In genomic region chr4:64034724-64035123, GRCm38 (mm10) we compare ENCODE assay signal across 15 mouse cellular contexts.
"Had no signal": no experiment of that assay in that cellular context is flagged by ENCODE, and none has a peak within 500 bp of the region (broad histone marks: within the 10 kb centered on the region; RNA-seq: fewer than 3 reads in every experiment).

No protein-coding gene starts in this region.

- H3K4me2 ChIP-seq: liver, embryonic 13.5 days; midbrain, embryonic 12.5 days; midbrain, embryonic 15.5 days; neural tube, embryonic 12.5 days; neural tube, embryonic 15.5 days; stomach, embryonic 15.5 days had no signal

- DNase-seq: kidney, adult 9 months; kidney, postnatal 36 days; layer of hippocampus, postnatal 36 days; liver, embryonic 13.5 days; lung, adult 2 months; right cerebral cortex, postnatal 25 days; spleen, adult 18-20 months; thymus, postnatal 25 days had no signal

- H3K27ac ChIP-seq: left cerebral cortex, adult 2 months; liver, embryonic 13.5 days; macrophage; midbrain, embryonic 12.5 days; midbrain, embryonic 15.5 days; neural tube, embryonic 12.5 days; neural tube, embryonic 15.5 days; stomach, embryonic 15.5 days had no signal

- H3K36me3 ChIP-seq: liver, embryonic 13.5 days; midbrain, embryonic 12.5 days; midbrain, embryonic 15.5 days; neural tube, embryonic 12.5 days; neural tube, embryonic 15.5 days; stomach, embryonic 15.5 days had no signal

- H3K9me3 ChIP-seq: liver, embryonic 13.5 days; midbrain, embryonic 12.5 days; midbrain, embryonic 15.5 days; neural tube, embryonic 12.5 days; neural tube, embryonic 15.5 days; stomach, embryonic 15.5 days had no signal

- H3K4me1 ChIP-seq: liver, embryonic 13.5 days; midbrain, embryonic 12.5 days; midbrain, embryonic 15.5 days; neural tube, embryonic 12.5 days; stomach, embryonic 15.5 days had no signal

- H3K4me3 ChIP-seq: left cerebral cortex, adult 2 months; liver, embryonic 13.5 days; midbrain, embryonic 12.5 days; midbrain, embryonic 15.5 days; neural tube, embryonic 12.5 days; neural tube, embryonic 15.5 days; stomach, embryonic 15.5 days had no signal

- H3K27me3 ChIP-seq: liver, embryonic 13.5 days; midbrain, embryonic 12.5 days; midbrain, embryonic 15.5 days; neural tube, embryonic 12.5 days; neural tube, embryonic 15.5 days; stomach, embryonic 15.5 days had no signal

- H3K9ac ChIP-seq: liver, embryonic 13.5 days; midbrain, embryonic 12.5 days; midbrain, embryonic 15.5 days; neural tube, embryonic 12.5 days; neural tube, embryonic 15.5 days; stomach, embryonic 15.5 days had no signal

- ATAC-seq: midbrain, embryonic 15.5 days had no signal
